Mouse (Mus musculus) myocyte (in vitro differentiated cells): ENCODE measurements at regions not wholly inside any gene's neighbourhood (a gene's known extent, or its start where the extent isn't known, plus 50 kb on each side); places are given as distances from the start of the nearest gene placed in this dataset.

Experiments used
- CEBPB ChIP-seq: IDR thresholded peaks from 2 replicates; pipeline ENCODE4 v1.6.1; 2011; ENCODE audit warnings: mild to moderate bottlenecking, moderate library complexity; ENCODE audit not compliant: poor library complexity, insufficient read depth, severe bottlenecking
- E2F4 ChIP-seq: IDR thresholded peaks from one replicate; pipeline ENCODE4 v1.6.1; 2011; ENCODE audit warnings: mild to moderate bottlenecking, control low read depth, moderate library complexity; ENCODE audit not compliant: insufficient read depth
- MAX ChIP-seq: IDR thresholded peaks from one replicate; pipeline ENCODE4 v1.6.1; 2011; ENCODE audit warnings: low read depth, mild to moderate bottlenecking, control low read depth
- MYOD1 ChIP-seq, 3 experiments: IDR thresholded peaks; one replicate each; pipeline ENCODE4 v1.6.1; 2011; ENCODE audit warnings: control low read depth in 2 of 3, low read depth in 2 of 3, mild to moderate bottlenecking in 2 of 3, moderate library complexity in 1 of 3; ENCODE audit not compliant: insufficient read length in 2 of 3, control insufficient read depth in 1 of 3
- MYOG ChIP-seq, 3 experiments: IDR thresholded peaks; one replicate each; pipeline ENCODE4 v1.6.1; 2011; ENCODE audit warnings: control low read depth in 2 of 3, low read depth in 2 of 3, mild to moderate bottlenecking in 2 of 3; ENCODE audit not compliant: insufficient read length in 2 of 3, control insufficient read depth in 1 of 3, insufficient read depth in 1 of 3
- POLR2A ChIP-seq: IDR thresholded peaks from one replicate; pipeline ENCODE4 v1.6.1; 2011; ENCODE audit warnings: low read depth, mild to moderate bottlenecking, control low read depth, moderate library complexity; ENCODE audit not compliant: insufficient read length
- POLR2AphosphoS2 ChIP-seq: IDR thresholded peaks from one replicate; pipeline ENCODE4 v1.6.1; 2011; ENCODE audit warnings: low read depth, control low read depth; ENCODE audit not compliant: insufficient read length
- TCF12 ChIP-seq: IDR thresholded peaks from one replicate; pipeline ENCODE4 v1.6.1; 2011; ENCODE audit warnings: mild to moderate bottlenecking, control low read depth; ENCODE audit not compliant: poor library complexity, insufficient read depth, severe bottlenecking
- USF1 ChIP-seq: IDR thresholded peaks from one replicate; pipeline ENCODE4 v1.6.1; 2011; ENCODE audit warnings: low read depth, mild to moderate bottlenecking, control low read depth, moderate library complexity

GRCm38 (mm10) chr1:120816237-120816820, 214.1 kb downstream of the En1 start:
- TF ChIP-seq CEBPB (no peak), POLR2A (no peak), POLR2AphosphoS2 (no peak), TCF12 (no peak), MYOD1 (IDR thresholded peaks at IDR 0.05; ENCODE audit: control insufficient read depth in 1 of 3, insufficient read length in 2 of 3, low read depth in 2 of 3) (no peak), MYOG (IDR thresholded peaks at IDR 0.05; ENCODE audit: control insufficient read depth in 1 of 3, insufficient read depth in 1 of 3, insufficient read length in 2 of 3, low read depth in 2 of 3) (no peak), E2F4 (no peak), USF1 (no peak), MAX (no peak)
